Mouse (Mus musculus): ENCODE data around the gene Zfp74.
"Not testable (repeated sequence)": the region's sequence is repeated elsewhere in the genome, so short reads cannot be mapped to it uniquely, and the experiment has no call there.

Zfp74 gene

DNA sequence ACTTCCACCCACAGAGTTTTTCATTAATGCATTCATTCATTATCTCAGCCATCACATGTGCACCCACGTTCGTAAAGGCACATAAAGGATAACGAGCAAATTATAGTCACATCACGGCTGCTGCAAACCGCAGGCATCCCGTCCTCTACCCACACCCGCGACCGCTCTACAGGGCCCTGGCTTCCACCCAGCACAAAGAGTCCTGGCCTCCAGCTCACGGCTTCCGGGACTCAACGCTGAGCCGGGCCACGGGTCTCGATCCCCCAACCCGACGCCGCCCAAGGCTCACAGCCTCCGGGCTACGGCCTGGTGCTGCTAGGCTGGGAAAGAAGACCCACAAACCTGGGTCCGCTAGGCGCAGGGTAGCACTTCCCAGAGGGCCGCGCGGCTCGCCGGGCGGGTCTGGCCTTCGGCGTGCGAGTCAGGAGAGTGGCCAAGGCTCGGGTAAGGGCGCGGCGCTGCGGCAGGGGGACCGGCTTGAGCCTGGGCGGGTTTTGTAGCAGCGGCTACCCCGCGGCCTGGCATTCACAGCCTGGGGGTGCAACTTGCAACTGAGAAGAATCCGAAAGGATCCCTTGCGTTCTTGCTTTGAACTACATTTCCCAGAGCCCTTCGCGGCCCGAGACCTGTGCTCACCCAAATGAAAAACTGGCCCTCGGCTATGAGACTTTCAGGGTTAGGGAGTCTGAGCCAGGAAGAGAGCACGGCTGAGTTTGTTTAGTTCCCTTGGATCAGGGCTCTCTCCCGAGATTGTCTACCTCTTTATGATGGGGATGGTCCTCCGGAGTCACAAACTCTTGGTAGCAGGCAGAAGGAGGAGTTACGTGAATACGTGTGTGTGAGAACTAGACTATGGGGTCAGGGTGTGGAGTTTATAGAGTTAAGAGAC, at the start of gene Zfp74:
TSS of gene Zfp74 (minus strand) at position 577 of the 889 bp plus-strand sequence.
- peak; percentile 83 for DNase-seq

DNA sequence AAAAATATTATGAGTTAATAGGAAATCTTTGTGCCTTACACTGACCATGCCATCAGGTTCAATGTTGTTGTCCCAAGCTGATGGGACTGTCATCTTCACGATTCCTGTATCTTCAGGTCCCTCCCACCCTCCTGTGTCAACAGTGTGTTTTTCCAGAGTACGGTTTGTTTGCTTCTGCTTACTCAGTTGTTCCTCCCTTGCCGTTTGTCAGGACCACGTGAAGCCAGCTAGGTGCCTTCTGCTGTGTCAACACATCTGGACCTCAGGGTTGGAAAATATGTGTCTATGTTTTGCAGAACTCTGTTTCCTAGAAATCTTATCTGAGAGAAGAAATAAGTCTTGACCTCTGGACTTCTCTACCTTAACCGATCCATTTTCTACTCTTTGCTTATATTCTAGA, 46.7 kb upstream of the Zfp74 start:
- no peak for DNase-seq

DNA sequence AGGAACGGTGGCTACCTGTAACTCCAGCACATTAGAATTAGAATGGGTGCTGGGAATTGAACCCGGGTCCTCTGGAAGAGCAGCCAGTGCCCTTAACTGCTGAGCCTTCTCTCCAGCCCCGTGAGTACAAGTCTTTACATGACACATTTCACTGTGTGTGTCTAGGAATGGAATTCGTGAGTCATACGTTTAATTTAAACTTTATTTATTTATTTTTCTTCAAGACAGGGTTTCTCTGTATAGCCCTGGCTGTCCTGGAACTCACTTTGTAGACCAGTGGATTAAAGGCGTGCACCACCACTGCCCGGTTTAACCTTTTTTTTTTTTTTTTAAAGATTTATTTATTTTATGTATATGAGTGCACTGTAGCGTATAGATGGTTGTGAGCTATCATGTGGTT, 41.2 kb upstream of the Zfp74 start:
- DNase-seq, result no peak

DNA sequence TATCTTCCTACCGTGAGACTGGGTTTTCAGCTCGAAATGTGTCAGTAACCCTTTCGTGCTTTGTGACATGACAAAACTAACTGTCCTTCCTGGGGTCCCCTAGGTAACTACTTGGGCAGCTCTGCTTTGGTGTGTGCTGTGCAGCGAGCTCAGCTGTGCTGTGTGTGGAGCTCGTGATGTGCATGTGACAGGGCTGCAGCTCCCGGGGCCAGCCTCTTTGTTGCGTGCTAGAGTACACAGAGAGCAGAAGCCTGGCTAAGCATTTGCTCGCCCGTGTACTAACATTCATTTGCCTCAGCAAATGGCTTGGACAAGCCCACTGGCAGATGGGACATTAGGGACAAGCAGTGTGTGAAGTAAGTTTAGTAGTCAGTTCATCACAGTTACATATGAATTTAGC, 39.5 kb upstream of the Zfp74 start:
- no peak for DNase-seq

DNA sequence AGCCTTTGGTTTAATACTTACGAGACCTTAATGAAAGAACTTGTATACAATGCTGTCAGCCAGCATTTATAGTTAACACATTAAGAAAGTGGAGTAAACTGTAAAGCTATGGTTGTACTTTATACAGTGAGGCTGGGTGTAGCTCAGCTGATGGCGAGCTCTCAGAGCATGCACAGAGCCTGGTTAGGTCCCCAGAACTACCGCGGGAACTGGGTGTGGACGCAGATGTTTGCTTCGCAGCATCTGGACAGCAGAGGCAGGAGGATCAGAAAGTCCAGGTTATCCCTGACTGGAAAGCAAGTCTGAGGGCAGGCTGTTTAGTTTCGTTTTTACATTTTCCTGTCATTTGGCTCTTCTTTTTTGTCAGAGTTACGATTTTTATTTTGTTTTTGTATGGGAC, 38.8 kb upstream of the Zfp74 start:
- no peak for DNase-seq

DNA sequence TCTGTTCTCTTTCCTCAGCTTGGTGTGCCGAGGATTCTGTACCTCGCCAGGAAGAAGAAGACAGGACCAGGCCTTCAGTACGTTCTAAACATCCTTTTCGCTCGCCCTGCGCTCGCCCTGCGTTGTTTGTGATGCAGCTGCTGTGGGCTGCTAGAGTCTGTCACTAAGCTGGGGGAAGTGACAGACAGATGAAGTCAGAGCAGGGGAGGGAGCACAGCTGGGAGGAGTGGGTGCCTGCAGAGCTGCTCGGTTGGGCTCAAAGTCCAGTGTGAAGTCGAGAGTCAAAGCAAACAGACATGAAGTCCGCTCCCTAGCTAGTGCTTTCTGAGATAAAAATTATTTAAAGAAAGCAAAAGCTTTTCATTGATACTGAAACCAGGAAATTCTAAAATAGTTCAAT, 35.1 kb upstream of the Zfp74 start:
- DNase-seq, result peak; percentile 57

DNA sequence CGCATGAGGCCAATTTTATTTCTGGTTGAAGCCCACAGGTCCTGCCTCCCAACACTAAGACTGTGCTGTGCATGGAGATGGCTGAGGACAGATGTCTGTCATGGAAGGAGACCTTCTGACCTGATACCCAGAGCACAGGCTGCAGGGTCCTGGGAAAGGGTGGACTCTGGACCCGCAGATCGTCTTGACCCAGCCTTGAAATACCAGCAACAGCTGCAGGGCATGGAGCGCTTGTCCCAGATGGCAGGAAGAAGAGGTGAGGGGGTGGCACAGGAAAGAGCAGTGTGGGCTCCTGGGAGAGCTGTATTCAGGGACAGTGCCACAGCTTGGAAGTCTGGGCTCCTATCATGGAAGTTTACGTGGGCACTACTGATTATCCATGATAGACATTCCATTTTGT, 33.7 kb upstream of the Zfp74 start:
- no peak for DNase-seq

DNA sequence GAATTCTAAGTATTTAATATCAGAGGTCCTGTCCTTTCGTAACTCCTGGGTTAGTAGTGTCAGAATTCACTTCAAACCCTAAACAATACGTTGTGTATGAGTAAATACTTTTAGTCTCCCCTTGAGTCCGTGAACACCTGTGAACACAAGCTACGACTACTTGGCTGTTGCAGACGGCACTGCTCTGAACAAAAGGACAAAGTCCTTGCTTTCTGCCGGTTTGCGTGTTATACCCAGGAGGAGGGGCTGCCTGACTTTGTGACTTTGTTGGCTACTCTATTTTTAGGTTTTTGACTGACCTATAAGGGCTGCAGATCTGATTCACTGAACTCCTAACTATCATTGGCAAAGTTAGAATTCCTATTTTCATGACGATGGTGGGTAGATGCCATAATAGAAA, 32.2 kb upstream of the Zfp74 start:
- peak; percentile 69 for DNase-seq

DNA sequence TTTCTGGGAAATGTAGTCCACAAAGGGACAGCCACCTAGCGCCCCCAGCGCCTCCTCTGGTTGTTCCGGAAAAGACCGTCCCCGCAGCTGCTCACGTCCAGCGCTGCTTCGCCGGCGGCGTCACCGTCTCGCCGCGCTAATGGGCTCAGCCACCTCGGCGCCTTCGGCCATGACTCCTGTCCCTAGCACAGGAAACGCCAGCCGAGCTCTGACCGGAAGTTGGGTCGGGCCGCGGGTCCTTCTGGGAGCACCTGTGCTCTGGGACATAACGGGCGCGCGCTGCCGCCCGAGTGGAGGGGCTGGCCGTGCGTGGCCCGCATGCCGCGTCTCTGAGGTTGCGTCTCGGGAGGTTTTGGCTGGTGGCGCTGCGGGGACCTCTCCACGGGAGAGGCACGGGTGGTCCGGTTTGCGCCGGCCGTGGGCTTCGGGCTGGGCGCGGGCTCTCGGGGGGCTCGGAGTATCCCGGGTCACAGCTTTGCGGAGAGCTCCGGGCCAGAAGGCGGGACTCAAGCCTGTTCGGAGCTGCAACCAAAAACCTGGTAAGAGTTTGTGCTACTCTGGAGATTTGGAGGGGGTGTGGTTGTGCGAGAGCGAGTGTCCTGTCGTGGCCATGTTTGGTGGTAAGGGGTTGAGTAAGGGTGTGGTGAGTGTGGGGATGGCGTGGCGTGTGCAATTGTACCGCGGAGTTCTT, 29.9 kb upstream of the Zfp74 start, which contains the start of gene Zfp568:
TSS of gene Zfp568 (plus strand) at position 266 of the 691 bp plus-strand sequence.
- peak; percentile 96 for DNase-seq

DNA sequence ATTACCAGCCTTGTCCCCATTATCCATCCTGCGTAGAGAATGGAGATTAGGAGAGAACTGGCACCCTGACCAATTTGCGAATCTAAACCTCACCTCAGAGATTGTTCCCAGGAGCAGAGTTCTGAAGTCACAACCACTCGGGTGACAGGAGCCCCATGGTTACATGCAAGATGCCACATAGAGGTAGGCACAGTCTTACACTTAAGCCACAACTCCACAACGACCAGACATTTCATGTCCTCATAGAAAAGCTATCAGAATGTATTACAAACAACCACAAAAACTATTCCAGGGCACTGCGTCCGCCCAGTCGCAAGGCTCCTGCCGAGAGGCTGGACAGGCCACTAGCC, 29.4 kb upstream of the Zfp74 start:
- DNase-seq, result no peak

DNA sequence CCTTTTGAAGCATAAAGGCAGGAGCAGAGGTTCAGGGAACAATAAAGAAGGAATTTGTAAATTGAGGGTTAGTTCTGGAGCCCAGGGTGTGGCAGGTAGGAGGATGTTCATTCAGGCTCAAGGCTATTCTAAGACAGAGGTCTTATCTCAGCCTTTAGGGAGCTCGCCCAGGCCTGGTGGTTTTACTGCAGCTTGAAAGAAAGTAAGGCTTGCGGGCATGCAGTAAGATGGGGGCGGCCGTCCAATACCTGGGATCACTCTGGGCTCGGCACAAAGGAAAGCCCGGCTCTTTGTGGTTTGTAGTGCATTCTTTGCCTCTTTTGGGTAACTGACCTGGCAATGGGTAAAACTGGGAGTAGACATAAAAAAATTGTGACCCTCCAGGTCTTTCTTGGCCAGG, 29.0 kb upstream of the Zfp74 start:
- DNase-seq, result peak; percentile 24

DNA sequence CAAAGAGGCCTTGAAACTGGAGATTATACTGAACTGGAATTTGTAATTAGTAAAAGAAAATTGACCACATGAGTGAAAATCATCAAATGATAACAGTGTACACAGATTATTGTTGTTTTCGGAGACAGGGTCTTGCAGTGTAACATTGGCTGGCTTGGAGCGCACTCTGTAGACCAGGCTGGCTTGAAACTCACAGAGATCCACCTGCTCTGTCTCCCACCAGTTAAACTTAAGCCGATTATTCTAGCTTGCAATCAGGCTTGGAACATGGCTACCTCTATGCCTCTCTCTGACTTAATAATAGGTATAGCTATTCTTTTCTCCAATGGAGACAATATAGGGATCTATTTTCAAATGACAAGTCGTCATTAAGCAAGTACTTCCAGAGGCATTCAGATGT, 28.5 kb upstream of the Zfp74 start:
- no peak for DNase-seq

DNA sequence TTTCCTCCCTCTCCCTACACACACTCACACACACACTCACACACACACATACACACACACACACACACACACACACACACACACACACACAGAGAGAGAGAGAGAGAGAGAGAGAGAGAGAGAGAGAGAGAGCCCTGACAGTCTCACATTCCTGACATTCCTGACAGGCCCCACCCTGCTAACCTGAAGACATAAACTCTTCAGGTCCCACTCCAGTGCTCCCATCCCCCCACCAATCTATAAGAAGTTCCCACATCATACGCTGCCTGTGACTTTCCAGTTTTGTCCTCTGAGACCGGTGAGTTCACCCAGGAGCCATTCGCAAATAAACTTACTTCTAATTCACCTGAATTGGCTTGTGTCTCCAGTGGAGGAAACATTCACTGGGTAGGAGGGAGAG, 28.0 kb upstream of the Zfp74 start:
- DNase-seq, result no peak

DNA sequence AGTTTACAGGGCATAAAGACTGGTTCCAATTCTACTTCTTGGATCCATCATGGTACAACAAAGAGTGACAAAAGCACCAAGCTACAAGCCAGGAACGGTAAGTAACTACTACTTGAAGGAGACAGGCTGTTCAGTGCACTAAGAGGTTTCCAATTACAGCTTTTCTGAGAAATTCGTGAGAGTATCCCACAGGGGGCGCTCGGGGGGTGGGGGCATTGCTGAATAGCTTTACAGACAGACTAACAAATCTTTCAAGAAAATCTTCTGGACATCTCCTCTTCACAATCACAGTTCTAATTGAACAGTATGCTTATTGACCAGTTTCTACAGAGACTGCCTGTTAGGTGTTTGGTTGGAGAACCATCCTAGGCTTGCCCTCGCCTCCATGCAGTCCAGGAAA, 27.6 kb upstream of the Zfp74 start:
- no peak for DNase-seq

DNA sequence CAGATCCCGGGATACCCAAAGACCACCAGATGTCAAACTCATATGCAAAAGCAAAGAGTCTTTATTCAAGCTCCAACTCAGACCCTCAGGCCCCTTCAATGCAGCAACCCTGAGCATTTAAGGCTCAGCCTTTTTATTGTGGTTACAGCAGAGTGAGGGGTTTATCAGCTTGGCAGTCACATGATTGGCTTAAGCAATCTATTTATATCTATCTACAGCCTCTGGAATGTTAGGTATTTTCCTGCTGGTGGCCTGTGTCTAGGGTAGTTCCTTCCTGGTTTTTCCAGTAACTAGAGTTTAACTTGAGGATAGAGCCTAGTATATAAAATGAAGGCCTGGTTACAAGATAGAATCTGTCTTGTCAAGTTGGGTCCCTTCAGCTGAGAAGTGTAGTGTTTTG, 26.9 kb upstream of the Zfp74 start:
- no peak for DNase-seq

DNA sequence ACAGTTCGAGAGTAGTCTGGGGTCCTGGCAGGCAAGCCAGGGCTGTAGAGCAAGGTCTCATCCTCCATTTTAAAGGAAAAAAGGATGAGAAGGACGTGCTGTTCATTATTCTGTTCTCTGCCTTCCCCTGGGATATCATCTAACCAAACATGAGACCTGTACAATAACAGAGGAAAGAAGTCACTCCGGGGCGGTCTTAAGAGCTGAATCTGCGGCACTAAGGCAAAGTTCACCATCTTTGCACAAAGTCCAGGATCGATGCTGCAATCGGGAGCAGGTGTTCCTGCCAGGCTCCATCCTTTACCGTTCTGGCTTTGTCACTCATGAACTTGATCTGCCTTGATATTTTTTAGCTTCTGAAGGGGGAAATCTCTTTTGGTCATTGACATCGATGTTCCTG, 16.8 kb upstream of the Zfp74 start:
- no peak for DNase-seq

DNA sequence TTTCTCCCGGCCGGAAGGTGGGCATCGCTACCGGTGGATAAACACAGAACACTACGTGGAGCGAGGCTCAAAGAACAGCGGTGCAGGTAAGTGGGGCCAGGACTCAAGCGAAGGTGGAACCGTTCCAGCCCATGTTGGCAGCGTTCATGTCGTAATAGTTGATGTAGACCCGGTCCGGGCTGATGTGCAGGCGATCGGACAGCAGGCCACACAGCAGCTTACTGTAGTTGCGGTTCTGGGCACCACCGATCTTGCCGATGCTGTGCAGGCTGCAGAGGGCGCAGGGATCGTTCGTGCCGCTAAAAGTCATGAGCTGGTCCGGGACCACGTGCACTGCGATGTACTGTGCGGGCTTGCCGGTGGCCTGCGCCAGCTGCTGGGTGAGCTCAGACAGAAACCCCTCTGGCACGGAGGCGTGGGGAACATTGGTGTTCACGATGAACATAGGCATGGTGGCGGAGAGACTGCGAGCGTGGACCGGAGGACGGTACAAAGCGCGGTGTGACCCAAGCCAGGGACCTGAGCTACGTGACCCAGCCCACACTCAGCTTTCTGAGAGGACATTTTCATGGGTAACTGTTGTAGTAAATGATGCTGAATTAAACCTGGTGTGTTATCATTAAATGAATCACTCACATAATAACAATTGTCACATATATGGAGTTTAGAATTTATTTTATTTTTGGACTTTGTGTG, 11.4 kb upstream of the Zfp74 start:
- DNase-seq, result not testable (repeated sequence)

DNA sequence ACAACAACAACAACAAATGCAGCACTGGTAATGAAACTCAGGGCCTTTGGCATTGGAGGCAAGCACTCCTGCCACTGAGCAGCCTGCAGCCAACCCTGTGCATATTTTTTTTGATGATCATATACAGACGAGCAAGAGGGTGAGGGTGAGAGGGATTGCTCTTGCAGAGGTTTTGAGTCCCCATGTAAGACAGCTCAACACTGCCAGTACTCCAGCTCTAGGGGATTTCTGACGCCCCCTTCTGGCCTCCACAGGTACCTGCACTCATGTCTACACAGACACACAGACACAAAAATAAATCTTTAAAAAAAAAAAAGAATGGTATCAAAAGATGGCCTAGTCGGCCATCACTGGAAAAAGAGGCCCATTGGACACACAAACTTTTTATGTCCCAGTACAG, 5.1 kb upstream of the Zfp74 start:
- no peak for DNase-seq

DNA sequence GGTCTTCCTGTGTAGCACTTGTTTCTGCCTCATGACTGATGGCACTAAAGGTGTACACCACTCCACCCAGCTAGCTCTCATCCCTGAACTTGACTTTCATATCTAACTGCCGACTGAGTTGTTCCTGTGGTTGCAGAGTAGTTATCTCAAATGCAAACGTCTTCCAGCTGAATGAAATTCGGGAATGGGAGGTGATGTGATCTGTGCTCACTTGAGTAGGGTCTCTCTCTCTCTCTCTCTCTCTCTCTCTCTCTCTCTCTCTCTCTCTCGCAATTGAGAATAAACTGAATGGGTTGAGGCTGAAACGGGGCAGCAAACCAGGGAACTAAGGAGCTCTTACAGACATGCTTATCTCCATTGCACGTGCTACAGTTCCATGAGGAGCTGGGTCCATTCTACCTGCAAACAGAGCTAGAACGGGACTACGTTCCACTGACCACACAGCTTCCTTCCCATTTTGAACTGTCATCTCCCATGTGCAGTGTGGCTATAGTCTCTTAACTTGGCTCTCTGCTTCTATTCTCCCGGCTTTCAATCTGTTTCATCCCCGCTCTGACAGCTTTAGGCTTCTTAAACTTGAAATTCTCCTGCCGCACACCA, 4.3 kb upstream of the Zfp74 start:
- DNase-seq, result no peak

DNA sequence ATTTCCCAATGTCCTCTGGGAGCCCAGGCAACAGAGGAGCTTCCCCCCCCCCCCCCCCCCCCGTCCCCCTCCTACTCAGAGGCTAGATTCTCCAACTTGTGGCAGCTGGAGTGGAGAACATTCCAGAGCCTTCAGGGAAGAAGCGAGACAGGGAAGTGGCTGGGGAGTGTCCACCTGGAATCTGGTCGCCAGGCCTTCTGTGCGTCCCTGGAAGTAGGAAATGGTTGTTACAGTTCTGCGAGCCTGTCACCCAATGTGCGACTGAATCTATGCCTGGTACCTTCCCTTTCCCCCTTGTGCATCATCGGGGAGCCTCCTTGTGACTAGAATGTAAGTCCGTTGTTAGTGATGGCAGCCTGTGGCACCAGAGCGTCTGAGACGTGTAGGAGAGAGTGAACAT, 2.4 kb upstream of the Zfp74 start:
- DNase-seq, result no peak

DNA sequence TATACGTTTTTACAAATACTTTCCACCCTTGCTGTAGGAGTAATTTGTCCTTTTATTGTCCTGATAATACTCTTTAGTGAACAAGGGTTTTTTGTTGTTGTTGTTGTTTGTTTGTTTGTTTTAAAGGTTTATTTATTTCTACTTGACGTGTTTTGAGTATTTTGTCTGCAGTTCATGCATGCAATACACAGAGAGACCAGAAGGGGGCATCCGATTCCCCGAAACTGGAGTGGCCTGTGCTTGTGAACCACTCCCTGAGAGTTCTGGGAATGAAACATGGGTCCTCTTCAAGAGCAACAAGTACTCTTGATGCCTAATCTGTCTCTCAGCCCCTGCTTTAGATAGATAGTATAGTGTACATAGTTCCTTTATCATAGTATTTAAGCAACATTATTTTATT, 842 bp upstream of the Zfp74 start:
- peak; percentile 69 for DNase-seq

DNA sequence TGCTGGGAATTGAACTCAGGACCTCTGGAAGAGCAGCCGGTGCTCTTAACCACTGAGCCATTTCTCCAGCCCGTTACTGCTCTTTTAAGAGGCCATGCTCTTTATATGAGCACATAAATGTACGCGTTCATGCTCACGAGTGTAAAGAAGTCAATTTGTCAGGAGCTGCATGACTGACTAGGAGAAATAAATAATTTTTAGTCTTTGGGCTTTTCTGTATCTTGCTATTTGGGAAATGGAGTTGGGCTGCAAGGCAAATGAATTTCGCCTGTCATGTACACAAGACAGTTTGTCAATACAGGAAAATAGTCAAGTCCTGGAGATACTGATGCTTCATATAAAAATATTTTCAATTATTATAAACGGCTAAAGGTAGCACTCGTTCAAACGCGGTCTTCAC, 803 bp downstream of the Zfp74 start:
- DNase-seq, result no peak

DNA sequence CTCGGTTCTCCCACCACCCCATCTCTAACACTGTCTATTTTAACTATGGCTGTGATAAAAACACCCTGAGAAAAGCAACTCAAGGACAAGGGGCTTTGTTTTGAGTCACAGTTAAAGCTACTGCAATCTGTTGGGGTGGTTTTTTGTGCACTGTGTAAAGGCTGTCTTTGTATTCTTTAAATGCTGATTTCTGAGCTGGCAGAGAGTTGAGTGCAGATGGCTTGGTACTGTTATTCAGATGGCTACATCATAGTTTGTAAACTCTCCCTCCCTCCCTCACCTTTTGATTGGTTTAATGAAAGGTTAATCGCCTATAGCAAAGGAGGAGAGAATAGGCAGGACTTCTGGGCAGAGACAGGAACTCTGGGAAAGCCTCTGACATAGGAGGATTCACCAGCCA, 9.7 kb downstream of the Zfp74 start:
- DNase-seq, result no peak

DNA sequence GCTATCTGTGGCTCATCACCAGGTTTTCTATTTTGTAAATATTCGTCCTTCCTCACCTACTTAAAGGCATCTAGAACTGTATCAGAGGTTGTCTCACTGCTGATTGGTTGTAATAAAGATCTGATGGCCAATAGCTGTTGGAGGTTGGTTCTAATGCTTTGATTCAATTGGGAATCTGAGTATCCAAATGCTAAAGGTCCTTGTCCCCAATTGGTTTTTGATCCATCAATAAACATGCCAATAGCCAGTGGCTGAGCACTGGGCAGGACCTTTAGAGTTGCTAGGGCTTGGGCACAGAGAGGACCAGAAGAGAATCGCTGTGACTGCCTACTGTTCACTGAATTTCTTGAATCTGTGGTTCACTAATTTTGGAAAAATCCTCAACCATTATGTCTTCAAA, 10.2 kb downstream of the Zfp74 start:
- no peak for DNase-seq
